Mouse (Mus musculus): Measurements from ENCODE around the gene Srrm1. TPM values are rescaled to one million over a fixed set of nuclear protein-coding genes. Genes with fewer than 3 reads are reported as not detected.
A peak's percentile ranks its signal among the peaks of the same experiment; 100 is the strongest.
"Not testable (repeated sequence)": the region's sequence is repeated elsewhere in the genome, so short reads cannot be mapped to it uniquely, and the experiment has no call there.

Srrm1 gene
- total RNA-seq, 4 experiments from 2014 or later = 95.5 to 188 (median 137) TPM

DNA sequence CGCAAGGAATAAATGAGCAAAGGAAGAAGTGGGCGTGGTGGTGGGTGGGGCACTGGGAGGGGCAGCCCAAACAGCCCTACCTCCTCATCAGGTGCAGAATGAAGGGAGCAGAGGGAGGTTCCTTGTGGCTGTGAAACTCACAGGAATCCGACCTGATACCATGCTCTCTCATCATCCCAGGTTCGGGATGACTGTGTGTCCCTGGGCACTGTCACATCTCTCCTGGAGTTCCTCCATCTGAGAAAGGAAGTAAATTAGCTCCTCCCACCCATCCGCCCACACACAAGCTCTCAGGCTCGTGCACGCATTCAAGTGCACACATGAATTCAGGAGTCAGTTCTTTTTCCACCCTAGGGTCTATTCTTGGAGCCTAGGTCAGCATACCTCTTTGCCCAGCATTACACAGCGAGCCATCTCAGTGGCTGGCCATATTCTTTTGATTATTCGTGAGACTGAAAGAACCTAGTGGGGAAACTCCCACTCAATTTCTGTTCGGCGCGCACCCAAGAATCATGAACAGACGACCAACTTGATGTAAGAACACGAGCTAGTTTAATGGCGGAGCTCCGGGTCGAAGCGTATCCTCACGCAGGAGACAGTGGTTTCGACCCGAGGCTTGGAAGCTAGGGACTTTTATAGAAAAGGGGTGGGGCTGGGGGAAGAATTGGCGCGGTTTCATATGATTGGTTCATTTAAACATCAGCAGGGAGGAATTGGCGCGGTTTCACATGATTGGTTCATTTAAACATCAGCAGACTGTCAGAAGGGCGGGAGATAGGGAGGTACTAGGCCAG lies 52.7 kb downstream of the Srrm1 start:
- DNase-seq = no peak

DNA sequence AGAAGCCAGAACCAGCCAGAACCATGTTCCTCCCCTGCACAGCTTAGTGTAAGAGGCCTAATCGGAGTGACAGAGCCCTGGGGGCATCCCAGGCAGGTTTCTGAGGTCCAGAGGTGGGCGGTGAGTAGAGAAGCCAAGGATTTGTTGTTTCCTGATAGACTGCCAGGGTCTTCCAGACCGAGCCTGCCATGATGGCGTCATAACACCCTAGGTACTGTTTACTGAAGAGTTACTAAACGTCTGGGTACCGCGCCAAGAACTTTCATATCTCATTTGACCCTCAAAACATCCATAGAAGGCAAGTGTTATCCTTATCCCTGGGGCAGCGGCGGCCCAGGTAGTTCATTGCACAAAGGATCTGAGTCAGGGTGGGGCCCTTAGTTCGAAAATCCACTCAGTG lies 54.4 kb downstream of the Srrm1 start:
- no peak for DNase-seq

GRCm38 (mm10) chr4:135297931-135298546 lies 55.1 kb downstream of the Srrm1 start:
- no peak for DNase-seq

DNA sequence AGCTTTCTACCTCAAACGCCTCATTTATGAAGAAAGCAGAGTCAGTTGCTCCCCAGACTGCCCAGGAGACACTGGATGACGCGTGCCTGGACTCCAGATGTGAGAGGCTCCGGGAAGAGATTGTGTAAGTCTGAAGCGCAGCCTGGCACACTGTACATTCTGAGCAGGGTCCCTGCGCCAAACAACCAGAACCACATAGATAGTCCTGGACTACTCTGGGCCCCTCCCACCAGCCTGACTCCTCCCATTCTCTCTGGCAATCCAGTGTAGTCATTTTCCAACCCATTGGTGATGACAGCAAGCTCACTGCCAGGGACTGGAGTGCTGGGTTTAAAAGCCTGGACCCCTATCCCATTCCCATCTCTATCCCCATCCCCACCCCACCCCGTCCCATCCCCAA lies 56.0 kb downstream of the Srrm1 start:
- no peak for DNase-seq

DNA sequence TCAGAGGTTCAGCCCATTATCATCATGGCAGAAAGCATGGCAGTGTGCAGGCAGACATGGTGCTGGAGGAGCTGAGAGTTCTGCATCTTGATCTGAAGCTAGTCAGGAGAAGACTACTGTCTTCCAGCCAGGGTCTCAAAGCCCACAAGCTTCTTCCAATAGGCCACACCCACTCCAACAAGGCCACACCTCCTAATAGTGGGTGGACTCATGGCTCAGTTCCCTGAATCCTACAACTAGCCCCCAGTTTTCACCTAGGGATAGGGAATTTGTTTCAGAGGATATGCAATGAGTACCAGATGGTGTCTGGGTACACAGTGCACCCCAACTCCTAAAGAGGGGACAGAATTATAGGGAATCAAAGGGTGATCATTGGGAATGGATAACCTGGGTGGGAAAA lies 56.6 kb downstream of the Srrm1 start:
- no peak for DNase-seq

- no peak for DNase-seq
Observed at GRCm38 (mm10) chr4:135293813-135294212, 59.3 kb downstream of the Srrm1 start.

GRCm38 (mm10) chr4:135292477-135293089 lies 60.5 kb downstream of the Srrm1 start:
- DNase-seq = no peak

DNA sequence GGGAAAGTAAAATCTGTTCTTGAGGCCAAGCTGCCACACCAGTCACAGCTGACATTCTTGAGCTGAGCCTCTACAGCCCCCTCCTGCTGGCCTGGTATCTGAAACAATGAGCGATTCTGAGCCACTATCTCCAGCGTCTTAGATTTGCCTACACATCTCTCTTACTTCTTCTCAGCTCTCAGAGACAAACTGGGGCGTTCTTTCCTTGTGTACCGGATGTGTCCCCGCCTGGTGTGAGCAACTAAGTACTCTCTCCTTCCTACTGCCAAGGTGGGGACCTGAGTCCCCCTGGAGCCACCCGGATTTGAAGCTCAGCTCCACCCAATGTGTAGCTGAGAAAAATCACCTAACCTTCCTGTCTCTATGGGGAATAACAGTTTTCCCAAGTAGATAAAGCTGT lies 61.3 kb downstream of the Srrm1 start:
- no peak for DNase-seq

- no peak for DNase-seq
Observed at GRCm38 (mm10) chr4:135291199-135291598, 61.9 kb downstream of the Srrm1 start.

- DNase-seq = no peak
Observed at GRCm38 (mm10) chr4:135287975-135288374, 65.1 kb downstream of the Srrm1 start.

DNA sequence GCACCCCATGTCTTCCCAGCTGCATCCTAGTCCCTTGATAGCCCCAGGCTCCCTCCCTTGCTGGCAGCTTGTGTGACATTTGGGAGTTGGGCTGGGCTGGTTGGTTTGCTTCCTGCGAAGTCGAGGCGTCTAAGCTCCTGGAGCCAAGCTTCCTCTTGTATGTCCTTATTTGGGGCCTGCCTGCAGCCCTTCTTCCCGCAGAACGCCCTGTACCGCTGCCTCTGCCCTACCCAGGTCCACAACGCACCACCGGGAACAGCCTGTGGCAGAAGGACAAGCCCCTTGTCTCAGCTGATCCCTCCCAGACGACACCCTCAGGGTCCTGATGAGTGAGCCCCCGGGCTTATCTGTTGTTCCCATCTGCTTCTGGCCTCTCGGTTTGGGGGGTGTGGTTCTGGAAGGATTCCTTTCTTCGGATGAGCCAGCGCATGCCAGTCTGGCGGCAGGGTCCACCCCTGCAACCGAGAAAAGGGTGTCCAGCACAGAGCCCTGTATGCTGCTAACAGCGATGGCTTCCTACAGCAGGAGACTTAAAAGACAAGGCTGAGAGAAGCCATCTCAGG lies 66.2 kb downstream of the Srrm1 start:
- no peak for DNase-seq

- no peak for DNase-seq
Observed at GRCm38 (mm10) chr4:135286033-135286622, 67.0 kb downstream of the Srrm1 start.

GRCm38 (mm10) chr4:135285436-135285835 lies 67.7 kb downstream of the Srrm1 start:
- DNase-seq = no peak

DNA sequence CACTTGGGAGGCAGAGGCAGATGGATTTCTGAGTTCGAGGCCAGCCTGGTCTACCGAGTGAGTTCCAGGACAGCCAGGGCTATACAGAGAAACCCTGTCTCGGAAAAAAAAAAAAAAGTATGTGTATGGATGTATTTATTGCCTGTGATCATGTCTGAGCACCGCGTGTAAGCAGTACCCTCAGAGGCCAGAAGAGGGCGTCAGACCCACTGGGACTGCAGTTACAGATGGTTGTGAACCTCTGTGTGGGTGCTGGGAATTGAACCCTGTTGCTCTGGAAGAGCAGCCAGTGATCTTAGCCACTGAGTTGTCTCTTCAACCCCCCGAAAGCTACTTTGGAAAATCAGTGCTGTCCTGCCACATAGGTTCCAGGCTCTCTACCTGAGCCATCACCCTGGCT lies 69.2 kb downstream of the Srrm1 start:
- DNase-seq = no peak

- DNase-seq = no peak
Observed at GRCm38 (mm10) chr4:135283417-135283816, 69.7 kb downstream of the Srrm1 start.

DNA sequence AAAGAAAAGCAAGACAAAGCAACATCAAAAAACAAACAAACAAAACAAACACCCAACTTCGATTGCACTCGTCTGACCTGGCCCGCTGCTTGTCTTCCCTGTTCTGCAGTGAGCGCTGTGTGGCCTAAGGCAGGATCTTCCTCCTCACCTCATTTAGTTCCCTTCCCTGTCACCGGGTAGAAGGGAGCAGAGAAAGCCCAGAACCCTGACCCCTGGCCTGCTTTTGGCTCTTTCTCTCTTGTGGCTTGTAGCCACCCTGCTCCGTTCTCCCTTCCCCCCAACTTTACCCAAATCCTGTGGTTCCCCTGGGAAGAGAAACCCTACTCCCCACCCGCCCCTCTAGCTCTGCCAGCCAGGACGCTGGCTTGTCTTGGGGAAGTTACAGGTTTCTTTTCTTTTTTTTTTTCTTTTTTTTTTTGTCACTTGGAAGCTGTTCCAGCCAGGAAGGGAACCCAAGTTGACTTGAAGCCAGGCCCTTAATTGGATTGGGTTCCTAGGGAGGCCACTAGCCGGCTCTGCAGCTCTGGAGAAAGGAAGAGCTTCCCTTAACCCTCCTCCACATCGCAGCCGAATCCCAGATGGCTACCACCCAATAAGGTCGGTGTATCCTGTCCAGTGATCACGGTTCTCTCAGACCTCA lies 70.3 kb downstream of the Srrm1 start:
- no peak for DNase-seq

- DNase-seq = not testable (repeated sequence)
Observed at GRCm38 (mm10) chr4:135280016-135280415, 73.1 kb downstream of the Srrm1 start.

- no peak for DNase-seq
Observed at GRCm38 (mm10) chr4:135276681-135277379, 76.3 kb downstream of the Srrm1 start.

GRCm38 (mm10) chr4:135274761-135275160 lies 78.4 kb downstream of the Srrm1 start:
- no peak for DNase-seq

DNA sequence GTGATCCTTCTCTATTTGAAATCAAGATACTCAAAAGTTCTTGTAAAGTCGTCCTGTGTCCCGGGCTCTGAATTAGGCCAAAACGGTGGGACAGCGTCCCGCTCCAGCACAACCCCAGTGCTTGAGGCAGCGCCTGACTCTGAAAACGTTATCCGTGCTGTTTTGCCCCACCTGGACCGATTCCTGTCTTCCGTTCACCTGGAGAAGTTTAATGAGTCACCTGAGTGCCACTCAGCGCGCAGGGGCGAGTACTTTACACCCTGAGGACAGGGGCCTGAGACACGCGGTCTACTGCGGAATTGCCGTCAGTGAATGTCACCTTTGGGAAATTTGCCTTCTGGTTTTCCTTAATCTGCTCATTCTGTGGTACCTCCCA lies 79.8 kb downstream of the Srrm1 start:
- DNase-seq = no peak

DNA sequence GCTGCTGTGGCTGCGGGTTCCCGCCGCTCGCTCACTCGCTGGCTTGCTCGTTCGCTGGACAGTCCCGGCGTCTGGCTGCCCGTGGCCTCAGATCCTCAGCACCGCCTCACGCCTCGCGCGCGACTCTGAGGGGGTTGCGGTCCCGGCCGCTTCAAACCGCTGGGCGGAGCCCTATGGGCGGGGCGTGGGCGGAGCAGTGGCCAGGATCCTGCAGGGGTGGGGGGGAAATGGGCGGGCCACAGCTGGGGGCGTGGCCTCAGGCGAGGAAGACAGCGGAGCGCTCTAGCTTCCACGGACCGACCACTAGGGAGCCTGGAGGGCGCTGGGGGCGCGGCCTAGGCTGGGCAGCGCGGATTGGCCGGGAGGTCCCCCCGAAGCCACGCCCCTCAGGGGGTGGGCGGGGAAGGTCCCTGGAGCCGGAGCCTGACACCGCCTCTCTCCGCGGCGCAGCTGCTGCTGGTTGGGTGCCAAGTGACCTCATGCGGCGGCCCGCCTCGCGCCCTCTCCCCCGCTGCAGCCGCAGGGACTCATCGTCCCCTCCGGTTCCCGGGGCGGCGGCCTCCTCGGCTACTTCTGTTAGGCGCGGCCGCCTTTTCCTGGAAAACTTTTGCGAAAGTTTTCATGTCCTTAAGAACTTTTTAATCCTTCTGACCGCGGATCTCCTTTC lies 80.3 kb downstream of the Srrm1 start, which contains the start of gene Clic4:
TSS of gene Clic4 (minus strand) at position 175 of the 667 bp plus-strand sequence.
- peak; percentile 99 for DNase-seq

Data from adrenal gland, adult 8-10 months (tissue).